In genomic region chr2:165881220-165881584, GRCm38 (mm10) we compare ENCODE assay signal across 8 mouse cellular contexts. TPM values are rescaled to one million over a fixed set of nuclear protein-coding genes. Genes with fewer than 3 reads are reported as not detected.
A peak's percentile ranks its signal among the peaks of the same experiment; 100 is the strongest.
DNase-seq lines count a peak whose midpoint lies in the region; ATAC-seq and TF ChIP-seq lines count a peak whose summit lies in the region.

No protein-coding gene starts in this region.

- ATAC-seq in forebrain, embryonic 14.5 days: no peak
- ATAC-seq in liver, embryonic 14.5 days (ENCODE audit: insufficient read depth): no peak

- intact Hi-C loops in gastrocnemius, adult 2 months (cut with DNase I): no loop called here

- H3K36me3 ChIP-seq in E14TG2a.4 (ENCODE audit: insufficient read depth, low read length): peaks cover 55% of the 10 kb centered on the region
- H3K36me3 ChIP-seq in forebrain, embryonic 14.5 days (ENCODE audit: control insufficient read depth, insufficient read depth, low read length): no peaks in the 10 kb centered on the region
- peaks cover 35% of the 10 kb centered on the region for H3K36me3 ChIP-seq in liver, embryonic 14.5 days (replicated peaks; ENCODE audit: control insufficient read depth, insufficient read depth, low read depth)

- H3K4me3 ChIP-seq in gastrocnemius, adult 2 months: 0 out of 2 replicates have a peak overlapping the region, but pooled peaks have one; percentile 23
- H3K4me3 ChIP-seq in E14TG2a.4 (replicated peaks; ENCODE audit: low read length): peak overlapping the region; percentile 61
- H3K4me3 ChIP-seq in forebrain, embryonic 14.5 days (ENCODE audit: low read depth, low read length): 0 out of 2 replicates have a peak overlapping the region, but pooled peaks have one; percentile 25
- H3K4me3 ChIP-seq in liver, embryonic 14.5 days (ENCODE audit: insufficient read depth in 1 of 2, low read depth in 2 of 2, low read length in 2 of 2): no peak overlapping the region

- no peaks in the 10 kb centered on the region for H3K27me3 ChIP-seq in E14TG2a.4 (ENCODE audit: insufficient read depth, low read length)
- H3K27me3 ChIP-seq in forebrain, embryonic 14.5 days (replicated peaks; ENCODE audit: control insufficient read depth, insufficient read depth, low read length): no peaks in the 10 kb centered on the region
- H3K27me3 ChIP-seq in liver, embryonic 14.5 days (ENCODE audit: control insufficient read depth, insufficient read depth, low read length): no peaks in the 10 kb centered on the region

- peak overlapping the region; percentile 64 for H3K4me2 ChIP-seq in forebrain, embryonic 14.5 days (ENCODE audit: low read length)
- H3K4me2 ChIP-seq in liver, embryonic 14.5 days (ENCODE audit: low read depth): peak overlapping the region; percentile 79

- H3K4me1 ChIP-seq in E14TG2a.4 (replicated peaks; ENCODE audit: low read depth, low read length): peaks cover 95% of the 10 kb centered on the region
- H3K4me1 ChIP-seq in forebrain, embryonic 14.5 days (ENCODE audit: control insufficient read depth, insufficient read depth, low read length): peaks cover 92% of the 10 kb centered on the region
- peaks cover 40 to 78% of the 10 kb centered on the region in 2 experiments for H3K4me1 ChIP-seq in liver, embryonic 14.5 days (replicated peaks; ENCODE audit: control insufficient read depth in 2 of 2, insufficient read depth in 2 of 2, low read length in 1 of 2)

- H3K27ac ChIP-seq in gastrocnemius, adult 2 months: peak overlapping the region; percentile 98
- peak overlapping the region; percentile 100 for H3K27ac ChIP-seq in forebrain, embryonic 14.5 days (ENCODE audit: low read depth, low read length)
- H3K27ac ChIP-seq in liver, embryonic 14.5 days: no peak overlapping the region

- no peaks in the 10 kb centered on the region for H3K9me3 ChIP-seq in E14TG2a.4 (ENCODE audit: low read length)
- no peaks in the 10 kb centered on the region for H3K9me3 ChIP-seq in forebrain, embryonic 14.5 days (replicated peaks; ENCODE audit: control insufficient read depth, low read length)
- H3K9me3 ChIP-seq in liver, embryonic 14.5 days (ENCODE audit: control insufficient read depth, low read length): no peaks in the 10 kb centered on the region

- no peak for TF ChIP-seq CTCF in gastrocnemius, adult 2 months (IDR thresholded peaks at IDR 0.05)
- TF ChIP-seq CTCF in E14TG2a.4 (conservative IDR thresholded peaks at IDR 0.05; ENCODE audit: low read length): no peak
- TF ChIP-seq CTCF in liver, embryonic 14.5 days (IDR thresholded peaks at IDR 0.05; ENCODE audit: low read depth): no peak

- DNase-seq in gastrocnemius, adult 2 months: no peak
- no peak for DNase-seq in gastrocnemius, postnatal 4 days (ENCODE audit: low spot score in 2 of 2)
- DNase-seq in forebrain, embryonic 14.5 days (ENCODE audit: low spot score): peak; percentile 72
- DNase-seq in liver, embryonic 14.5 days (ENCODE audit: low read depth in 3 of 3, low spot score in 3 of 3): no peak
- DNase-seq in adrenal gland, postnatal 36 days: no peak
- no peak for DNase-seq in urinary bladder, postnatal 25 days (ENCODE audit: low spot score)
- DNase-seq in adrenal gland, postnatal 25 days: no peak

- WGBS in forebrain, embryonic 14.5 days: 0% methylated on average over 3 of the region's 3 CpGs
- 35% methylated on average over 3 of the region's 3 CpGs for WGBS in liver, embryonic 14.5 days (ENCODE audit: insufficient replicate concordance)

- TF ChIP-seq EP300 in liver, embryonic 14.5 days (IDR thresholded peaks at IDR 0.05; ENCODE audit: low read depth): no peak

- H3K9ac ChIP-seq in forebrain, embryonic 14.5 days (ENCODE audit: low read length): peak overlapping the region; percentile 73; the same call in 1 of the 2 replicates
- H3K9ac ChIP-seq in liver, embryonic 14.5 days (replicated peaks): no peak overlapping the region

RNA-seq across cellular contexts. Expression of gene Zmynd8, which starts 17.6 kb away (rescaled TPM):
- 10 to 100 TPM; 13.1 to 23.3 TPM for total RNA-seq in gastrocnemius, adult 2 months (2021)
- 10 to 100 TPM; 39.0 to 39.6 TPM for total RNA-seq in gastrocnemius, postnatal 4 days (2021)
- polyA plus RNA-seq in forebrain, embryonic 14.5 days (2014; fragmentation: Nextera tagmentation; extraction: Ambion mirVana): 43.3 and 58.0 TPM in 2 replicates
- 13.5 and 17.7 TPM in 2 replicates for polyA plus RNA-seq in liver, embryonic 14.5 days (2012; rRNA removed)
- 16.3 and 18.5 TPM in 2 replicates for polyA plus RNA-seq in liver, embryonic 14.5 days (2014; fragmentation: Nextera tagmentation; extraction: Ambion mirVana)
- total RNA-seq in adrenal gland, postnatal 36 days (2021): 10 to 100 TPM; 47.9 to 53.4 TPM
- total RNA-seq in adrenal gland, postnatal 25 days (2021): 57.4 and 73.1 TPM in 2 replicates

Comparison
In these comparisons a context has a peak if more than half of its experiments do, and no peak if none do; other contexts are left out.
1. H3K4me3 ChIP-seq: peak in gastrocnemius, adult 2 months (single experiment), E14TG2a.4 (single experiment) and forebrain, embryonic 14.5 days (single experiment); none in liver, embryonic 14.5 days (0 of 2).